Mouse (Mus musculus) Muller cell, postnatal 12 days (primary cell): ENCODE measurements at regions not wholly inside any gene's neighbourhood (a gene's known extent, or its start where the extent isn't known, plus 50 kb on each side); places are given as distances from the start of the nearest gene placed in this dataset.
A peak's percentile ranks its signal among the peaks of the same experiment; 100 is the strongest.

Source experiments
- DNase-seq: peaks from one replicate; pipeline ENCODE4 v3.0.0-alpha.2; 2015; ENCODE audit errors: inconsistent ontology term

DNA sequence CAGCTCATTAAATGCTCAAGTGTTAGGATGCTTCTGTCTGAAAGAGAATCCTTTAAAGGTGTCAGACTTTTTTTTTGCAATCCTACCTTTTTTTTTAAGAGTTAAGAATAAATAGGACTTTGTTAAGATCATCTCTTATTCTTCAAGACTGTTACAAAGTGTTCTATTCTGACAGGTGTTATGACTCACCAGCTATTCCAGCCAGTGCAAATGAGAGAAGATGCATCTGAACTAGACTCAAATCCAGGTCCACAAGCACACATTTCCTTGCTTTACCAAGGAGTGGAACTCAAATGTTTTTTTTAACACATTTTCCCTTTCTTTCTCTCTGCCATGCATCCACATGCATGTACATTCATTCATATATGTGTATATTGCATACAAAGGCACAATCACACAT lies 98.4 kb upstream of the Atp10a start:
- DNase-seq, result no peak

- no peak for DNase-seq
Observed at GRCm38 (mm10) chr7:58568807-58569206, 87.2 kb upstream of the Atp10a start.

GRCm38 (mm10) chr7:58584241-58584820 lies 71.6 kb upstream of the Atp10a start:
- peak; percentile 19 for DNase-seq

DNA sequence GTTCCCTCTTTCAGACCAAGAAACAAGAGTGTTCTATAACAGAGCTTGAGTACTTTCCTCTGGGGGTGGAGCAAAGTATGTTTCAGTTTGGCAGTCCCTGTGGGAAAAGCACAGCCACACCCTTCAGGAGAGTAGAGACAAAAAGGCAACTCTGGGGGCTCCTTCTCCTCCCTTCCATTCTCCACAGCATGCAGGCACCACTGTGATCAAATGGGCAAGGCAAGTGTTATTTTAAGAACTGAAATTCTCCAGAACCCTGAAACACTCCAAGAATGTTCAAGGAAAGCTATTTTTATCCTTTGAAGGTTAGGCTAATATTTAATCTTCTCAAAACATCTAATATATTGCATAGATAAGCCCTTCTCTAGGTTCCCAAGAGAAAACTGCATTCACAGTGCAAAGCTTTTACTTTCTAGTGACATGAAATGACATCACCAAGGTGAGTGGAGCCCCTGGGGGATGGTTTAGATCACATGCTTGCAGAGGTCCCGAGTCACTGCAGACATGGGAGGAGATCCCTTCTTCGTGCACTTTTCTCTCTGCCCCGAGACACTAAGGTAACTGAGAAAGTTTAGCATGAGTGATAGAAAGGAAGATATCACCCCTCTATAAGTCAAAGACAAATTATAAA lies 70.2 kb upstream of the Atp10a start:
- no peak for DNase-seq

GRCm38 (mm10) chr7:58595951-58596350 lies 60.0 kb upstream of the Atp10a start:
- no peak for DNase-seq
